Mouse (Mus musculus): ENCODE measurements around the gene Gm10490.

DNA sequence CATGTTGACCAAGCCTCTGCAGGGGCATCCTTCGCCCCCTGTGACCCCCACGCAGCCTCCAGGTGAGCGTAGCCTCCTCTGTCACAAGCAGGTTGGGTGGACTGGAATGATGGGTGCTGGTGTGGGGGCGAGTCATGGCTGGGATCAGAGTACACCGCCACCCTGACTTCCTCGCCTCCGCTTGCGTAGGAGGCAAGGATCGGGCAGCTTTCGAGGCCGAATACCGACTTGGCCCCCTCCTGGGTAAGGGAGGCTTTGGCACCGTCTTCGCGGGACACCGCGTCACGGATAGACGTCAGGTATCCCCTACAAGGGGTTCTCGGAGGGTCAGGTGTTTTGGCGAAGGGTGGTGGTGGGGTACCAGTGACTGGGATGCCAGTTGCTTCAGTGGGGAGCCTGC is 30.8 kb upstream of the Gm10490 start:
- TF ChIP-seq CTCF (IDR thresholded peaks at IDR 0.05; ENCODE audit: extremely low read depth, insufficient read depth, low read length) (no peak), POLR2A (IDR thresholded peaks at IDR 0.05; ENCODE audit: extremely low read depth, insufficient read depth, low read length) (no peak)
